Mouse (Mus musculus) heart, postnatal 0 days (tissue): ENCODE measurements around the gene Tiam1. TPM values are rescaled to one million over a fixed set of nuclear protein-coding genes. Genes with fewer than 3 reads are reported as not detected.

Experiments used
- ATAC-seq: fragments of 200-750 bp; cut with Nextera tagmentation; 2 replicates; pipeline ENCODE4 v1.8.0; 2017; ENCODE audit warnings: low read depth, moderate number of reproducible peaks, moderate library complexity; ENCODE audit not compliant: insufficient read depth
- DNase-seq: peaks from one replicate; pipeline ENCODE4 v3.0.0-alpha.2; 2016; ENCODE audit warnings: low spot score
- H3K27ac ChIP-seq: fragments of 300-500 bp; sonication (generic); 2 replicates; pipeline ENCODE4 v1.5.1; 2014; ENCODE audit warnings: low read depth, mild to moderate bottlenecking
- H3K27me3 ChIP-seq: fragments of 300-500 bp; sonication (generic); 2 replicates; pipeline ENCODE4 v1.6.1; 2014; ENCODE audit warnings: low read length, mixed read lengths; ENCODE audit not compliant: control insufficient read depth, insufficient read depth
- H3K36me3 ChIP-seq: fragments of 300-500 bp; sonication (generic); replicated peaks from 2 replicates; pipeline ENCODE4 v1.6.1; 2014; ENCODE audit warnings: low read length, mixed read lengths; ENCODE audit not compliant: control insufficient read depth, insufficient read depth
- H3K4me1 ChIP-seq: fragments of 300-500 bp; sonication (generic); 2 replicates; pipeline ENCODE4 v1.6.1; 2014; ENCODE audit warnings: antibody characterized with exemption; ENCODE audit not compliant: control insufficient read depth, insufficient read depth
- H3K4me2 ChIP-seq: fragments of 300-500 bp; sonication (generic); 2 replicates; pipeline ENCODE4 v1.6.1; 2014; ENCODE audit warnings: low read depth, mild to moderate bottlenecking, low read length, moderate library complexity
- H3K4me3 ChIP-seq: fragments of 300-500 bp; sonication (generic); 2 replicates; pipeline ENCODE4 v1.5.1; 2014; ENCODE audit warnings: low read depth, low read length
- H3K9ac ChIP-seq: fragments of 300-500 bp; sonication (generic); replicated peaks from 2 replicates; pipeline ENCODE4 v1.6.1; 2014; ENCODE audit warnings: low read depth, low read length, mixed read lengths
- H3K9me3 ChIP-seq: fragments of 300-500 bp; sonication (generic); replicated peaks from 2 replicates; pipeline ENCODE4 v1.6.1; 2016; ENCODE audit warnings: low read length; ENCODE audit not compliant: control insufficient read depth
- CTCF ChIP-seq: IDR thresholded peaks from 2 replicates; pipeline ENCODE4 v1.5.1; 2016; ENCODE audit warnings: antibody characterized with exemption, control low read depth, low read depth
- EP300 ChIP-seq: IDR thresholded peaks from 2 replicates; pipeline ENCODE4 v1.6.1; 2016; ENCODE audit warnings: antibody characterized with exemption, low read depth
- WGBS: fragments of 180-500 bp; shearing (Covaris S2); extraction: QIAGEN DNeasy Blood & Tissue Kit; methylation state at CpG from one replicate; pipeline ENCODE4 v1.1.7; 2014; 5-methylcytosine and 5-hydroxymethylcytosine counted together
- polyA plus RNA-seq: library from polyadenylated mRNA; unstranded; fragments of >200 nt; fragmentation: Nextera tagmentation; extraction: Ambion mirVana; gene quantifications from 2 replicates; pipeline ENCODE4 v1.2.1, GENCODE M21; 2015
- total RNA-seq: library from RNA; depleted of rRNA; stranded (reverse); fragments of >200 nt; gene quantifications from 2 replicates; pipeline ENCODE4 v1.2.3, GENCODE M21; 2014; ENCODE audit warnings: low replicate concordance; rRNA removed

Gene Tiam1
- total and polyA plus RNA-seq, 2 experiments from 2014 or later: 2.6 to 3.6 TPM

- Histone ChIP-seq H3K4me3 (no peak overlapping the region), H3K27me3 (0 out of 2 replicates have a peak, but pooled peaks cover 3% of the 10 kb centered on the region), H3K9ac (no peak overlapping the region), H3K4me2 (peak overlapping the region; percentile 17; the same call in 1 of the 2 replicates), H3K27ac (no peak overlapping the region), H3K4me1 (no peaks in the 10 kb centered on the region), H3K9me3 (no peaks in the 10 kb centered on the region), H3K36me3 (no peaks in the 10 kb centered on the region)
- WGBS: 19% methylated on average over 8 of the region's 8 CpGs
- TF ChIP-seq EP300: no peak
- TF ChIP-seq CTCF: no peak
- DNase-seq (peak; percentile 19), ATAC-seq (peak; percentile 27; the same call in 1 of the 2 replicates)
Observed at GRCm38 (mm10) chr16:89762096-89762495, 381.5 kb downstream of the Tiam1 start.

- Histone ChIP-seq H3K36me3 (no peaks in the 10 kb centered on the region), H3K4me3 (no peak overlapping the region), H3K9ac (no peak overlapping the region), H3K27ac (no peak overlapping the region), H3K9me3 (no peaks in the 10 kb centered on the region), H3K27me3 (no peaks in the 10 kb centered on the region), H3K4me2 (no peak overlapping the region), H3K4me1 (no peaks in the 10 kb centered on the region)
- WGBS: 71% methylated on average over 5 of the region's 5 CpGs
- DNase-seq: no peak
- TF ChIP-seq CTCF (no peak), EP300 (no peak)
- ATAC-seq: no peak
Observed at GRCm38 (mm10) chr16:89757384-89757783, 386.2 kb downstream of the Tiam1 start.

- no peaks in the 10 kb centered on the region for H3K27me3 ChIP-seq
- H3K4me3 ChIP-seq: no peak overlapping the region
- no peaks in the 10 kb centered on the region for H3K4me1 ChIP-seq
- H3K36me3 ChIP-seq: no peaks in the 10 kb centered on the region
- H3K27ac ChIP-seq: no peak overlapping the region
- WGBS: 73% methylated on average over 3 of the region's 3 CpGs
- no peak overlapping the region for H3K4me2 ChIP-seq
- no peak overlapping the region for H3K9ac ChIP-seq
- ATAC-seq (no peak), DNase-seq (no peak)
- TF ChIP-seq CTCF: no peak
- TF ChIP-seq EP300: no peak
- 0 out of 2 replicates have a peak, but pooled peaks cover 3% of the 10 kb centered on the region for H3K9me3 ChIP-seq
Observed at GRCm38 (mm10) chr16:89754709-89755108, 388.9 kb downstream of the Tiam1 start.

GRCm38 (mm10) chr16:89747864-89748263, 395.7 kb downstream of the Tiam1 start:
- 0 out of 2 replicates have a peak, but pooled peaks cover 5% of the 10 kb centered on the region for H3K9me3 ChIP-seq
- no peak for ATAC-seq
- no peaks in the 10 kb centered on the region for H3K36me3 ChIP-seq
- no peaks in the 10 kb centered on the region for H3K27me3 ChIP-seq
- H3K9ac ChIP-seq: no peak overlapping the region
- WGBS: 51% methylated on average over 2 of the region's 2 CpGs
- DNase-seq: no peak
- H3K4me1 ChIP-seq: no peaks in the 10 kb centered on the region
- no peak overlapping the region for H3K27ac ChIP-seq
- no peak overlapping the region for H3K4me2 ChIP-seq
- TF ChIP-seq CTCF (no peak), EP300 (no peak)
- no peak overlapping the region for H3K4me3 ChIP-seq

GRCm38 (mm10) chr16:89739559-89739958, 404.0 kb downstream of the Tiam1 start:
- 39% methylated on average over 2 of the region's 2 CpGs for WGBS
- H3K27me3 ChIP-seq: no peaks in the 10 kb centered on the region
- H3K9me3 ChIP-seq: no peaks in the 10 kb centered on the region
- H3K4me3 ChIP-seq: no peak overlapping the region
- H3K36me3 ChIP-seq: no peaks in the 10 kb centered on the region
- H3K27ac ChIP-seq: no peak overlapping the region
- no peak overlapping the region for H3K4me2 ChIP-seq
- ATAC-seq (no peak), DNase-seq (no peak)
- no peaks in the 10 kb centered on the region for H3K4me1 ChIP-seq
- no peak overlapping the region for H3K9ac ChIP-seq
- no peak for TF ChIP-seq EP300
- no peak for TF ChIP-seq CTCF

GRCm38 (mm10) chr16:89738963-89739362, 404.6 kb downstream of the Tiam1 start:
- H3K9ac ChIP-seq: no peak overlapping the region
- H3K4me2 ChIP-seq: no peak overlapping the region
- H3K36me3 ChIP-seq: no peaks in the 10 kb centered on the region
- no peak for DNase-seq
- H3K27ac ChIP-seq: no peak overlapping the region
- WGBS: 49% methylated on average over 6 of the region's 6 CpGs
- TF ChIP-seq CTCF: no peak
- H3K27me3 ChIP-seq: no peaks in the 10 kb centered on the region
- no peaks in the 10 kb centered on the region for H3K4me1 ChIP-seq
- H3K9me3 ChIP-seq: no peaks in the 10 kb centered on the region
- H3K4me3 ChIP-seq: no peak overlapping the region
- no peak for ATAC-seq

Other genes with a start within 250 kb of the Tiam1 start
- 155 and 222 TPM in 2 replicates for gene Sod1, start 77.0 kb upstream of the Tiam1 start, total RNA-seq
- 1,411 and 1,533 TPM in 2 replicates for gene Sod1, start 77.0 kb upstream of the Tiam1 start, polyA plus RNA-seq
- gene Scaf4, start 140.7 kb upstream of the Tiam1 start, total RNA-seq: 3.9 and 15.7 TPM in 2 replicates
- 8.7 and 9.5 TPM in 2 replicates for gene Scaf4, start 140.7 kb upstream of the Tiam1 start, polyA plus RNA-seq
- 3.3 and 7.7 TPM in 2 replicates for gene Hunk, start 242.2 kb upstream of the Tiam1 start, total RNA-seq
- gene Hunk, start 242.2 kb upstream of the Tiam1 start, polyA plus RNA-seq: 1.4 and 1.6 TPM in 2 replicates